Mouse (Mus musculus) lung, embryonic 14.5 days (tissue): ENCODE measurements around the gene Dusp6. TPM values are rescaled to one million over a fixed set of nuclear protein-coding genes. Genes with fewer than 3 reads are reported as not detected.

ENCODE experiments used
- ATAC-seq: fragments of 200-750 bp; cut with Nextera tagmentation; 2 replicates; pipeline ENCODE4 v1.8.0; 2017; ENCODE audit warnings: mild to moderate bottlenecking, moderate TSS enrichment, moderate library complexity; ENCODE audit not compliant: insufficient read depth
- DNase-seq: peaks from one replicate; pipeline ENCODE4 v3.0.0-alpha.2; 2015
- H3K27ac ChIP-seq: fragments of 300-500 bp; sonication (generic); 2 replicates; pipeline ENCODE4 v1.5.1; 2014; ENCODE audit warnings: low read depth, mild to moderate bottlenecking, moderate library complexity
- H3K27me3 ChIP-seq: fragments of 300-500 bp; sonication (generic); 2 replicates; pipeline ENCODE4 v1.6.1; 2014; ENCODE audit warnings: low read length, control low read depth; ENCODE audit not compliant: insufficient read depth
- H3K36me3 ChIP-seq: fragments of 300-500 bp; sonication (generic); 2 replicates; pipeline ENCODE4 v1.6.1; 2014; ENCODE audit warnings: control low read depth; ENCODE audit not compliant: insufficient read depth
- H3K4me1 ChIP-seq: fragments of 300-500 bp; sonication (generic); 2 replicates; pipeline ENCODE4 v1.6.1; 2014; ENCODE audit warnings: antibody characterized with exemption, control low read depth; ENCODE audit not compliant: insufficient read depth
- H3K4me2 ChIP-seq: fragments of 300-500 bp; sonication (generic); 2 replicates; pipeline ENCODE4 v1.6.1; 2014; ENCODE audit warnings: mild to moderate bottlenecking
- H3K4me3 ChIP-seq: fragments of 300-500 bp; sonication (generic); 2 replicates; pipeline ENCODE4 v1.5.1; 2014; ENCODE audit warnings: low read depth, low read length
- H3K9ac ChIP-seq: fragments of 300-500 bp; sonication (generic); 2 replicates; pipeline ENCODE4 v1.6.1; 2014
- H3K9me3 ChIP-seq: fragments of 300-500 bp; sonication (generic); 2 replicates; pipeline ENCODE4 v1.6.1; 2016; ENCODE audit warnings: low read depth, low read length, control low read depth
- CTCF ChIP-seq: IDR thresholded peaks from 2 replicates; pipeline ENCODE4 v1.5.1; 2016; ENCODE audit warnings: antibody characterized with exemption, low read depth
- WGBS: fragments of 180-500 bp; shearing (Covaris S2); extraction: QIAGEN DNeasy Blood & Tissue Kit; methylation state at CpG from one replicate; pipeline ENCODE4 v1.1.7; 2014; 5-methylcytosine and 5-hydroxymethylcytosine counted together
- polyA plus RNA-seq: library from polyadenylated mRNA; unstranded; fragments of >200 nt; fragmentation: Nextera tagmentation; extraction: Ambion mirVana; gene quantifications from 2 replicates; pipeline ENCODE4 v1.2.1, GENCODE M21; 2014

Dusp6 gene
- polyA plus RNA-seq, 1 experiment from 2014 or later: 76.8 TPM

- WGBS: 22% methylated on average over 1 of the region's 1 CpGs
- Histone ChIP-seq H3K9me3 (no peaks in the 10 kb centered on the region), H3K27ac (peak overlapping the region; percentile 44), H3K4me3 (0 out of 2 replicates have a peak overlapping the region, but pooled peaks have one; percentile 90), H3K4me1 (peaks cover 13% of the 10 kb centered on the region), H3K27me3 (no peaks in the 10 kb centered on the region), H3K4me2 (peak overlapping the region; percentile 85), H3K9ac (no peak overlapping the region), H3K36me3 (peaks cover 19% of the 10 kb centered on the region)
- DNase-seq (no peak), ATAC-seq (no peak)
- TF ChIP-seq CTCF: no peak
Observed at GRCm38 (mm10) chr10:99267621-99268020, 4.6 kb downstream of the Dusp6 start.

- peaks cover 13% of the 10 kb centered on the region for H3K4me1 ChIP-seq
- peak overlapping the region; percentile 85 for H3K4me2 ChIP-seq
- H3K27ac ChIP-seq: peak overlapping the region; percentile 44
- H3K27me3 ChIP-seq: no peaks in the 10 kb centered on the region
- ATAC-seq (peak; percentile 61), DNase-seq (peak; percentile 91)
- peak overlapping the region; percentile 14; the same call in 1 of the 2 replicates for H3K4me3 ChIP-seq
- WGBS: 23% methylated on average over 19 of the region's 19 CpGs
- TF ChIP-seq CTCF: no peak
- H3K9ac ChIP-seq: peak overlapping the region; percentile 13; the same call in 1 of the 2 replicates
- no peaks in the 10 kb centered on the region for H3K9me3 ChIP-seq
- H3K36me3 ChIP-seq: peaks cover 19% of the 10 kb centered on the region
Observed at GRCm38 (mm10) chr10:99268421-99269300, 5.6 kb downstream of the Dusp6 start.

- TF ChIP-seq CTCF: no peak
- no peak for ATAC-seq
- Histone ChIP-seq H3K27me3 (no peaks in the 10 kb centered on the region), H3K36me3 (peaks cover 19% of the 10 kb centered on the region), H3K27ac (peak overlapping the region; percentile 44), H3K4me2 (peak overlapping the region; percentile 85; the same call in 1 of the 2 replicates), H3K9ac (no peak overlapping the region), H3K4me1 (peaks cover 13% of the 10 kb centered on the region), H3K4me3 (no peak overlapping the region), H3K9me3 (no peaks in the 10 kb centered on the region)
- 29% methylated on average over 4 of the region's 4 CpGs for WGBS
- DNase-seq: no peak
Observed at GRCm38 (mm10) chr10:99269301-99269701, 6.3 kb downstream of the Dusp6 start.

GRCm38 (mm10) chr10:99269704-99270103, 6.7 kb downstream of the Dusp6 start:
- peaks cover 19% of the 10 kb centered on the region for H3K36me3 ChIP-seq
- H3K27me3 ChIP-seq: no peaks in the 10 kb centered on the region
- H3K4me3 ChIP-seq: no peak overlapping the region
- no peak overlapping the region for H3K9ac ChIP-seq
- H3K27ac ChIP-seq: no peak overlapping the region
- H3K4me2 ChIP-seq: no peak overlapping the region
- peaks cover 13% of the 10 kb centered on the region for H3K4me1 ChIP-seq
- DNase-seq (no peak), ATAC-seq (no peak)
- 64% methylated on average over 6 of the region's 6 CpGs for WGBS
- TF ChIP-seq CTCF: no peak
- H3K9me3 ChIP-seq: no peaks in the 10 kb centered on the region

GRCm38 (mm10) chr10:99270406-99270805, 7.4 kb downstream of the Dusp6 start:
- H3K4me1 ChIP-seq: peaks cover 13% of the 10 kb centered on the region
- WGBS: 27% methylated on average over 10 of the region's 10 CpGs

GRCm38 (mm10) chr10:99271016-99271415, 8.0 kb downstream of the Dusp6 start:
- no peak for TF ChIP-seq CTCF
- H3K4me1 ChIP-seq: peaks cover 10% of the 10 kb centered on the region
- DNase-seq: no peak
- no peak for ATAC-seq
- 48% methylated on average over 11 of the region's 11 CpGs for WGBS
- H3K36me3 ChIP-seq: peaks cover 16% of the 10 kb centered on the region
- H3K4me2 ChIP-seq: no peak overlapping the region
- H3K9ac ChIP-seq: no peak overlapping the region
- H3K27me3 ChIP-seq: no peaks in the 10 kb centered on the region
- no peaks in the 10 kb centered on the region for H3K9me3 ChIP-seq
- no peak overlapping the region for H3K4me3 ChIP-seq
- no peak overlapping the region for H3K27ac ChIP-seq

More at GRCm38 (mm10) chr10:99270406-99270805, 7.4 kb downstream of the Dusp6 start:
- H3K4me3 ChIP-seq: no peak overlapping the region
- H3K27me3 ChIP-seq: no peaks in the 10 kb centered on the region
- no peak for TF ChIP-seq CTCF
- H3K4me2 ChIP-seq: 0 out of 2 replicates have a peak overlapping the region, but pooled peaks have one; percentile 13
- no peaks in the 10 kb centered on the region for H3K9me3 ChIP-seq
- DNase-seq (peak; percentile 78), ATAC-seq (peak; percentile 48; the same call in 1 of the 2 replicates)
- H3K36me3 ChIP-seq: peaks cover 19% of the 10 kb centered on the region
- H3K9ac ChIP-seq: no peak overlapping the region
- 0 out of 2 replicates have a peak overlapping the region, but pooled peaks have one; percentile 38 for H3K27ac ChIP-seq

- H3K27ac ChIP-seq: no peak overlapping the region
- no peaks in the 10 kb centered on the region for H3K9me3 ChIP-seq
- H3K4me3 ChIP-seq: no peak overlapping the region
- H3K27me3 ChIP-seq: no peaks in the 10 kb centered on the region
- WGBS: 60% methylated on average over 12 of the region's 12 CpGs
- ATAC-seq (no peak), DNase-seq (no peak)
- no peak overlapping the region for H3K9ac ChIP-seq
- H3K4me2 ChIP-seq: 0 out of 2 replicates have a peak overlapping the region, but pooled peaks have one; percentile 3
- H3K36me3 ChIP-seq: 0 out of 2 replicates have a peak, but pooled peaks cover 2% of the 10 kb centered on the region
- TF ChIP-seq CTCF: no peak
- H3K4me1 ChIP-seq: peaks cover 5% of the 10 kb centered on the region; the same call in 1 of the 2 replicates
Observed at GRCm38 (mm10) chr10:99273006-99273405, 10.0 kb downstream of the Dusp6 start.
